Mouse (Mus musculus) heart, postnatal 25 days (tissue): ENCODE data around the gene Drc3. TPM values are rescaled to one million over a fixed set of nuclear protein-coding genes. Genes with fewer than 3 reads are reported as not detected.

Experiments used
- DNase-seq: peaks from one replicate; pipeline ENCODE4 v3.0.0; 2022; ENCODE audit warnings: low spot score
- intact Hi-C: fragments of 180-260 bp; cut with DNase I; formaldehyde crosslinking; loops from one replicate; pipeline ENCODE4 v1.15.1; 2025
- total RNA-seq, 2 experiments: library from RNA; stranded (reverse); gene quantifications; 2 replicates each; pipeline ENCODE4 v1.2.3; 2021

The Drc3 gene
- total RNA-seq, 2 experiments from 2014 or later, result 2.1 TPM

GRCm38 (mm10) chr11:60333461-60333860 is 19.7 kb upstream of the Drc3 start:
- DNase-seq, result no peak
- intact Hi-C loops, result no loop called here

- no peak for DNase-seq
- intact Hi-C loops, result no loop called here
These were observed 19.0 kb upstream of the Drc3 start for GRCm38 (mm10) chr11:60334124-60334523.

- DNase-seq, result no peak
- intact Hi-C loops, result loop anchor here (5.0 kb wide), 1 partner anchor 78 kb away; no protein-coding TSS in a partner anchor
These were observed 17.4 kb upstream of the Drc3 start for GRCm38 (mm10) chr11:60335771-60336170.

GRCm38 (mm10) chr11:60338291-60338690 is 14.8 kb upstream of the Drc3 start:
- intact Hi-C loops, result loop anchor here (5.0 kb wide), 1 partner anchor 81 kb away; no protein-coding TSS in a partner anchor
- no peak for DNase-seq

- DNase-seq, result no peak
- intact Hi-C loops, result loop anchor here (5.0 kb wide), 1 partner anchor 82 kb away; no protein-coding TSS in a partner anchor
These were observed 13.8 kb upstream of the Drc3 start for GRCm38 (mm10) chr11:60339361-60339760.

- no peak for DNase-seq
- intact Hi-C loops, result no loop called here
These were observed 7.3 kb upstream of the Drc3 start for GRCm38 (mm10) chr11:60345868-60346267.

- DNase-seq, result no peak
- intact Hi-C loops, result no loop called here
These were observed 6.6 kb upstream of the Drc3 start for GRCm38 (mm10) chr11:60346537-60346936.

- intact Hi-C loops, result loop anchor here (2.0 kb wide), 1 partner anchor 59 kb away; no protein-coding TSS in a partner anchor
- no peak for DNase-seq
These were observed 1.7 kb upstream of the Drc3 start for GRCm38 (mm10) chr11:60351388-60351787.

GRCm38 (mm10) chr11:60351925-60352371 is 1.2 kb upstream of the Drc3 start:
- peak; percentile 21 for DNase-seq
- intact Hi-C loops, result loop anchor here (2.0 kb wide), 1 partner anchor 59 kb away; no protein-coding TSS in a partner anchor

- intact Hi-C loops, result no loop called here
- no peak for DNase-seq
These were observed 2.8 kb downstream of the Drc3 start for GRCm38 (mm10) chr11:60355952-60356351.

GRCm38 (mm10) chr11:60357116-60357515 is 4.0 kb downstream of the Drc3 start:
- DNase-seq, result no peak
- intact Hi-C loops, result no loop called here

GRCm38 (mm10) chr11:60358548-60358947 is 5.4 kb downstream of the Drc3 start:
- DNase-seq, result no peak
- intact Hi-C loops, result no loop called here

- intact Hi-C loops, result no loop called here
- DNase-seq, result no peak
These were observed 6.0 kb downstream of the Drc3 start for GRCm38 (mm10) chr11:60359138-60359537.

GRCm38 (mm10) chr11:60359936-60360335 is 6.8 kb downstream of the Drc3 start:
- no peak for DNase-seq
- intact Hi-C loops, result no loop called here

- DNase-seq, result peak; percentile 26
- intact Hi-C loops, result no loop called here
These were observed 7.6 kb downstream of the Drc3 start for GRCm38 (mm10) chr11:60360631-60361201.

GRCm38 (mm10) chr11:60366239-60367019 is 13.3 kb downstream of the Drc3 start:
- intact Hi-C loops, result no loop called here
- DNase-seq, result no peak

GRCm38 (mm10) chr11:60367256-60367655 is 14.1 kb downstream of the Drc3 start:
- intact Hi-C loops, result no loop called here
- DNase-seq, result no peak

GRCm38 (mm10) chr11:60368909-60369308 is 15.8 kb downstream of the Drc3 start:
- intact Hi-C loops, result no loop called here

GRCm38 (mm10) chr11:60369448-60369847 is 16.3 kb downstream of the Drc3 start:
- intact Hi-C loops, result no loop called here
- no peak for DNase-seq

More at GRCm38 (mm10) chr11:60368909-60369308, 15.8 kb downstream of the Drc3 start:
- DNase-seq, result no peak

GRCm38 (mm10) chr11:60370431-60370830 is 17.3 kb downstream of the Drc3 start:
- no peak for DNase-seq
- intact Hi-C loops, result no loop called here

GRCm38 (mm10) chr11:60374481-60374880 is 21.4 kb downstream of the Drc3 start:
- no peak for DNase-seq
- intact Hi-C loops, result no loop called here
